Mouse (Mus musculus) testis, adult 2 months (tissue): ENCODE data around the gene Gpatch2.

ENCODE experiments used
- CTCF ChIP-seq: fragments of 200-500 bp; IDR thresholded peaks from 2 replicates; pipeline ENCODE4 v1.5.1; 2012; ENCODE audit warnings: low read depth, mild to moderate bottlenecking, inconsistent platforms, low read length, moderate library complexity; ENCODE audit not compliant: control insufficient read depth, insufficient read depth, insufficient replicate concordance
- POLR2A ChIP-seq: fragments of 200-500 bp; IDR thresholded peaks from 2 replicates; pipeline ENCODE4 v1.6.1; 2012; ENCODE audit warnings: low read depth, mild to moderate bottlenecking, inconsistent platforms, low read length, moderate library complexity; ENCODE audit not compliant: control insufficient read depth

DNA sequence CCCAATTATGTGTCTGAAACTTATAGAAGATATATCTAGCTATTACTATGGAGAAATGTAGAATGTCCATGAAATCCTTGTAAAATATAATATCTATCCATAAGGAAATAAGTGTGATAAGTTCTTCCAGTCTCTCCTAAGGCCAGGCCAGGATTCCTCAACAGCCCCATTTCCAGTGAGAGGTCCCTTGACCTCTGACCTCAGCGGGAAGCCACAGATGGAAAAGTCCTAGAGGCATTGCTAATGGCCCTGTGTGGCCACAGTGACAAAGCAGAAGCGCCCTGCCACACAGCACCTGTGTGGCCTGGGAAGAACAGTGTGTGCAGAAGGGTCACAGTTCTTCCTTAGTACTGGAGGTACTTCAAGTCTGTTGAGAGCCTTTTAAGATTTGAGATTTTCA, 127.2 kb downstream of the Gpatch2 start:
- TF ChIP-seq CTCF: no peak
- no peak for TF ChIP-seq POLR2A
